Comparison of ENCODE assay signal across 8 mouse cellular contexts in the genomic region with DNA sequence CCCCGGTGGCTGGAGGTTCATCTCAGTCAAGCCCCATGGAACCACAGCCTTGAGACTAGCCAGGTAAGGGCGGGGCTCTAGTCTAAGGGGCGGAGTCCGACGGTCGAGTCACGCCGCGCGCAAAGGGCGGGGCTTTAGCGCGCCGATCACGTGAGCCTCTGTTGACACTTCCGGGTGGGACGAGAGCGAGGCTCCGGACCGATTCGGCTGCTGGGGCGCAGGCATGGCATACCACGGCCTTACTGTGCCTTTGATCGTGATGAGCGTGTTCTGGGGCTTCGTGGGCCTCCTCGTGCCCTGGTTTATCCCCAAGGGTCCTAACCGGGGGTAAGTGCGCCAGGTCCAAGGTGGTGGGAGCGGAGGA. TPM values are rescaled to one million over a fixed set of nuclear protein-coding genes. Genes with fewer than 3 reads are reported as not detected.
DNase-seq lines count a peak whose midpoint lies in the region; ATAC-seq lines count a peak whose summit lies in the region.

No protein-coding gene starts in this region.

- ATAC-seq in hindbrain, embryonic 13.5 days (ENCODE audit: low FRiP score), result peak; percentile 93

- peak overlapping the region; percentile 87 for H3K9ac ChIP-seq in hindbrain, embryonic 13.5 days

- peak overlapping the region; percentile 78 for H3K4me2 ChIP-seq in hindbrain, embryonic 13.5 days

- H3K27ac ChIP-seq in hindbrain, embryonic 13.5 days, result peak overlapping the region; percentile 87

- peaks cover 12% of the 10 kb centered on the region for H3K36me3 ChIP-seq in hindbrain, embryonic 13.5 days

- under 1% methylated on average over 30 of the region's 30 CpGs for WGBS in hindbrain, embryonic 13.5 days

- peak overlapping the region; percentile 79 for H3K4me3 ChIP-seq in hindbrain, embryonic 13.5 days

- H3K27me3 ChIP-seq in hindbrain, embryonic 13.5 days, result peaks cover 11% of the 10 kb centered on the region; the same call in 1 of the 2 replicates

- no peaks in the 10 kb centered on the region for H3K9me3 ChIP-seq in hindbrain, embryonic 13.5 days

- DNase-seq in Muller cell, postnatal 12 days (ENCODE audit: inconsistent ontology term), result peak; percentile 92
- DNase-seq in cerebellum, adult 9-11 months, result peak; percentile 94
- peak; percentile 82 to 88 for DNase-seq in frontal cortex, postnatal 10 days (ENCODE audit: low spot score in 2 of 2)
- peak; percentile 77 to 79 for DNase-seq in layer of hippocampus, postnatal 25 days (ENCODE audit: extremely low spot score in 1 of 2, low spot score in 1 of 2)
- peak; percentile 91 for DNase-seq in lung, postnatal 25 days (ENCODE audit: low spot score)
- peak; percentile 92 for DNase-seq in retina, embryonic 14.5 days (ENCODE audit: low spot score)
- DNase-seq in thymus, postnatal 4 days, result peak; percentile 95

- peaks cover 30% of the 10 kb centered on the region for H3K4me1 ChIP-seq in hindbrain, embryonic 13.5 days (replicated peaks)

RNA-seq across cellular contexts. Expression of a gene that starts 13.2 kb away (rescaled TPM):
- 107 and 114 TPM in 2 replicates for polyA plus RNA-seq in hindbrain, embryonic 13.5 days (2015; fragmentation: Nextera tagmentation; extraction: Ambion mirVana)
- 10 to 100 TPM; 42.8 to 55.1 TPM for total RNA-seq in layer of hippocampus, postnatal 25 days (2021)

RNA-seq across cellular contexts. Expression of a gene that starts 39.2 kb away (rescaled TPM):
- polyA plus RNA-seq in hindbrain, embryonic 13.5 days (2015; fragmentation: Nextera tagmentation; extraction: Ambion mirVana), result 15.2 and 15.3 TPM in 2 replicates
- total RNA-seq in layer of hippocampus, postnatal 25 days (2021), result 10 to 100 TPM; 69.0 to 70.2 TPM

Comparison
In these comparisons a context has a peak if more than half of its experiments do, and no peak if none do; other contexts are left out.
1. Peak in every context shown above with its lines: DNase-seq, ATAC-seq, H3K4me3 ChIP-seq and H3K27ac ChIP-seq.